Mouse (Mus musculus): Measurements from ENCODE around the gene Rsph6a.

GRCm38 (mm10) chr7:19097863-19098262 lies 43.4 kb downstream of the Rsph6a start:
- no peak for TF ChIP-seq CTCF (IDR thresholded peaks at IDR 0.05; ENCODE audit: borderline replicate concordance, insufficient read depth, low read length)
- no peak; the same call in 1 of the 2 replicates for TF ChIP-seq POLR2A (IDR thresholded peaks at IDR 0.05; ENCODE audit: low read depth, low read length)

Data from embryonic fibroblast, embryonic 13.5 days (primary cell).